Mouse (Mus musculus): Measurements from ENCODE around the gene Nrxn2. TPM values are rescaled to one million over a fixed set of nuclear protein-coding genes. Genes with fewer than 3 reads are reported as not detected.

Nrxn2 gene
- polyA plus RNA-seq, 1 experiment from 2014 or later, result 41.7 TPM

DNA sequence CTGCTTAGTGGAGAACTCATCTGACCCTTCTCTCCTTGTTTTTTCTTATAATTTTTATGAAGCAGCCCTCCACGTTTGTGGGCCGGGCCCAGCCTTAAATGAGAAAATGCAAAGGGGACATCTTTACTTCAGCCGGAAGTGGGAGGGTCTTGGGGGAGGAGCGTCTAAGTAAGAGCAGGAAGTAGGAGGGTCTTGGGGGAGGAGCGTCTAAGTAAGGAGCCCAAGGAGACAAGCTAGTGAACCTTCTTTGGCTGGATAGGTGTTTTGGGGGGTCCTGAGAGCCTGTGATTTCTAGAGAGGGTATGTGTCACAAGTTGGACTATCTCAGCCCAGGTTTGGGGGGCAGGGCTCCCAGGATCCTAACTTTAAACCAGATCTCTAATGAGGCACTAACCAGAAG is 96.9 kb downstream of the Nrxn2 start:
- H3K4me3 ChIP-seq (ENCODE audit: low read depth, low read length), result no peak overlapping the region

DNA sequence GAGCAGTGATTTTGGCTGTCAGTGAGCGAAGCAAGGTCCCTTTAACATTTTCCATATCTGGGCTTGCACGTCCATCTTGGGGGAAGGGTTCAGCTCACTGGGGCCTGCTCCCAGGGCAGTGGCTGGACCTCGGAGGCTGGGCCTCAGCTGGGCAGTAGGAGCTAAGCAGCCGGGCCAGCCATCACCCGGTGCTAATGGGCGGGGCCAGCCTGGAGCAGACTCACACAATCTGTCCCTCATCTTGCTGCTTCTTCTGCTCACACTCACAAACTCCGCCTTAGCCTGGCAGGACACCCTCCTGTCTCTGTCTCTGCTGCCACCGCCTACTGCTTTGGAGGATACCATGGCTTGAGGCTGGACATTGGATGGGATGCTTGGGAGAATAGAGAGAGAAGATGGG is 97.6 kb downstream of the Nrxn2 start:
- ATAC-seq, result no peak
- Histone ChIP-seq H3K27me3 (replicated peaks; ENCODE audit: control insufficient read depth, insufficient read depth, low read length) (no peaks in the 10 kb centered on the region), H3K4me2 (ENCODE audit: low read length) (no peak overlapping the region), H3K9ac (ENCODE audit: low read length) (no peak overlapping the region), H3K9me3 (replicated peaks; ENCODE audit: control insufficient read depth, low read length) (no peaks in the 10 kb centered on the region), H3K36me3 (ENCODE audit: control insufficient read depth, insufficient read depth, low read length) (peaks cover 62% of the 10 kb centered on the region), H3K4me3 (ENCODE audit: low read depth, low read length) (no peak overlapping the region), H3K27ac (ENCODE audit: low read depth, low read length) (no peak overlapping the region), H3K4me1 (ENCODE audit: control insufficient read depth, insufficient read depth, low read length) (peaks cover 23% of the 10 kb centered on the region)
- DNase-seq (ENCODE audit: low spot score), result no peak
- WGBS, result 74% methylated on average over 8 of the region's 8 CpGs

More for the DNA sequence above, 96.9 kb downstream of the Nrxn2 start:
- H3K27ac ChIP-seq (ENCODE audit: low read depth, low read length), result no peak overlapping the region
- H3K9me3 ChIP-seq (replicated peaks; ENCODE audit: control insufficient read depth, low read length), result no peaks in the 10 kb centered on the region
- H3K4me2 ChIP-seq (ENCODE audit: low read length), result no peak overlapping the region
- DNase-seq (ENCODE audit: low spot score) (no peak), ATAC-seq (no peak)
- H3K36me3 ChIP-seq (ENCODE audit: control insufficient read depth, insufficient read depth, low read length), result peaks cover 57% of the 10 kb centered on the region
- H3K27me3 ChIP-seq (replicated peaks; ENCODE audit: control insufficient read depth, insufficient read depth, low read length), result no peaks in the 10 kb centered on the region
- H3K4me1 ChIP-seq (ENCODE audit: control insufficient read depth, insufficient read depth, low read length), result peaks cover 23% of the 10 kb centered on the region
- WGBS, result 63% methylated on average over 5 of the region's 5 CpGs
- H3K9ac ChIP-seq (ENCODE audit: low read length), result no peak overlapping the region

DNA sequence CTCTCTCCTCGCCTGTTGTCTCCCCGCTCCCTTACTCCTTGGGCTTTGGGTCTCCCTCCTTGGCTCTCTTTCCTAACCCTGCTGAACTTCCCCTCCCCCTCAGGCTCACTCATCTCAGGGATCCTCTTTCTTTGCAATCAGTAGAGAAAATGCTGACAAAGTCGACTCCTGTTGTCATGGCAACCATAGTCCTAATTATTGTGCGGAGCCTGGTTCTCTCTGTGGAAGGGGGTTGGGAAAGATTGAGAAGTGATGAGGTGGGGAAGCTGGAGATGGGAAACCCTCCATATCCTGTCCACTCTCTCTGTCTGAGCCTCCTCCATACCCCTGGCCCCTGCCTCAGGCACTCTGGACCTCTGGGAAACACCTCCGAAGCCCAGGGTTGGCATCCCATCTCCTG is 100.1 kb downstream of the Nrxn2 start:
- Histone ChIP-seq H3K27me3 (replicated peaks; ENCODE audit: control insufficient read depth, insufficient read depth, low read length) (no peaks in the 10 kb centered on the region), H3K27ac (ENCODE audit: low read depth, low read length) (peak overlapping the region; percentile 70), H3K4me3 (ENCODE audit: low read depth, low read length) (no peak overlapping the region), H3K9me3 (replicated peaks; ENCODE audit: control insufficient read depth, low read length) (no peaks in the 10 kb centered on the region), H3K4me1 (ENCODE audit: control insufficient read depth, insufficient read depth, low read length) (peaks cover 19% of the 10 kb centered on the region), H3K4me2 (ENCODE audit: low read length) (peak overlapping the region; percentile 18), H3K9ac (ENCODE audit: low read length) (no peak overlapping the region), H3K36me3 (ENCODE audit: control insufficient read depth, insufficient read depth, low read length) (peaks cover 63% of the 10 kb centered on the region)
- ATAC-seq, result peak; percentile 72
- DNase-seq (ENCODE audit: low spot score), result peak; percentile 95
- 11% methylated on average over 5 of the region's 5 CpGs for WGBS

DNA sequence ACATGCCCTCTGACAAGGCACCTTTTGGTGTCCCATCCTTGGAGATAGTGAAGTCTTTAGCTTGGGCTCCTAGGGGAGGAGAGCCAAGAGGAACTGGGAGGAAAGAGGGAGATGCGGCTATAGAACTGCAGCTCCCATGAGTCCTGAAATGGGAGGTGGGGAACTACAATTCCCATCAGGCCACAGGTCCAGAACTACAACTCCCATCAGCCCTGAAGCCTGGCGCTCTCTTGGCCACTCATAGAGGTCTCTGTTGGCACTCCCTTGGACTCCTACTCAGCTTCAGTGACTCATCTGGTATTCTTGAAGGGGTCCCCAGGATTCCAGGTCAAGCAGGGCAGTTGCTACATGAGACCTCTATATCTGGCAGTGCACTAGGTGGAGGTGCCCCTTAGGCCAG is 101.0 kb downstream of the Nrxn2 start:
- no peak overlapping the region; the same call in 1 of the 2 replicates for H3K4me2 ChIP-seq (ENCODE audit: low read length)
- H3K27ac ChIP-seq (ENCODE audit: low read depth, low read length), result no peak overlapping the region; the same call in 1 of the 2 replicates
- peaks cover 17% of the 10 kb centered on the region for H3K4me1 ChIP-seq (ENCODE audit: control insufficient read depth, insufficient read depth, low read length)
- peak; percentile 62 for DNase-seq (ENCODE audit: low spot score)
- no peaks in the 10 kb centered on the region for H3K9me3 ChIP-seq (replicated peaks; ENCODE audit: control insufficient read depth, low read length)
- peaks cover 58% of the 10 kb centered on the region for H3K36me3 ChIP-seq (ENCODE audit: control insufficient read depth, insufficient read depth, low read length)
- H3K9ac ChIP-seq (ENCODE audit: low read length), result no peak overlapping the region
- H3K27me3 ChIP-seq (replicated peaks; ENCODE audit: control insufficient read depth, insufficient read depth, low read length), result no peaks in the 10 kb centered on the region
- 51% methylated on average over 2 of the region's 2 CpGs for WGBS
- H3K4me3 ChIP-seq (ENCODE audit: low read depth, low read length), result no peak overlapping the region
- peak; percentile 40 for ATAC-seq

DNA sequence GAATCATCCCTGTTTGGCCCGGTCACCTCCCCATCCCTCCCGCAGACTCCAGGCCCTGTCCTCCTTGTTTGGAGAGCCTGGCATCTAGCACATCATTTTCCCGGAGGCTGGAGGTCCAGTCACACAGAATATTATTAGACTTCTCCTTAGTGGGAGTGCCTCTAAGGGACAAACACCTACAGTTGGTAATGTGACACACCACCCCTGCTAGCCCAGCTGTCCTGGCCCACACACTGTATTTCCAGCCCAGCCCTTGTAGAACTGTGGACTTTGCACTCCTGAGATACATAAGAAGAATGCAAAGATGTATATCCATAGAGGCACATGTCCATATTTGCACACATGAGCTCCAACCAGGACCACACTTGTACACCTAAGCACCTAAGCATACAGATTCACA is 103.1 kb downstream of the Nrxn2 start:
- Histone ChIP-seq H3K4me3 (ENCODE audit: low read depth, low read length) (no peak overlapping the region), H3K9me3 (replicated peaks; ENCODE audit: control insufficient read depth, low read length) (no peaks in the 10 kb centered on the region), H3K4me1 (ENCODE audit: control insufficient read depth, insufficient read depth, low read length) (peaks cover 17% of the 10 kb centered on the region), H3K4me2 (ENCODE audit: low read length) (no peak overlapping the region), H3K9ac (ENCODE audit: low read length) (no peak overlapping the region), H3K27me3 (replicated peaks; ENCODE audit: control insufficient read depth, insufficient read depth, low read length) (no peaks in the 10 kb centered on the region), H3K27ac (ENCODE audit: low read depth, low read length) (no peak overlapping the region), H3K36me3 (ENCODE audit: control insufficient read depth, insufficient read depth, low read length) (peaks cover 54% of the 10 kb centered on the region)
- ATAC-seq (no peak), DNase-seq (ENCODE audit: low spot score) (no peak)
- WGBS, result 98% methylated on average over 3 of the region's 3 CpGs

DNA sequence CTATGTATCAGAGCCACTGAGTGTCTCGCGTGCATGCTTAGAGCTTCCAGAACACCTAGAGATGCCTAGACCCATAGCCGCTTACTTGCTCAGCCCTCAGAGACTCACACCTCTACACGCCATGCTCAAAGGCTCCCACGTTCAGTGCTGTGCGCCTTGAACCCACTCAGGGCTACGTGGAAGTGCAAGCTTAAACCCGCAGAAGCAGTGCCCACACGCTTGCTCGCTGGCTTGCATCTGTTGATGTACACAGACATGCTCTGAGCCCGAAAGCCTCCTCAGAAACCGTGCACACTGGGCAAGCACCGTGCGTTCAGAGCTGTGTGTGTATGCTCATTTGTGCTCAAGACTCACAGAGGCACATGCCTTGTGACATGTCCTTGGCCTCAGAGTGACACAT is 103.8 kb downstream of the Nrxn2 start:
- Histone ChIP-seq H3K9me3 (replicated peaks; ENCODE audit: control insufficient read depth, low read length) (no peaks in the 10 kb centered on the region), H3K4me3 (ENCODE audit: low read depth, low read length) (no peak overlapping the region), H3K9ac (ENCODE audit: low read length) (no peak overlapping the region), H3K27me3 (replicated peaks; ENCODE audit: control insufficient read depth, insufficient read depth, low read length) (no peaks in the 10 kb centered on the region), H3K4me2 (ENCODE audit: low read length) (no peak overlapping the region), H3K36me3 (ENCODE audit: control insufficient read depth, insufficient read depth, low read length) (peaks cover 53% of the 10 kb centered on the region), H3K27ac (ENCODE audit: low read depth, low read length) (no peak overlapping the region), H3K4me1 (ENCODE audit: control insufficient read depth, insufficient read depth, low read length) (peaks cover 17% of the 10 kb centered on the region)
- ATAC-seq (no peak), DNase-seq (ENCODE audit: low spot score) (no peak)
- 96% methylated on average over 14 of the region's 14 CpGs for WGBS

DNA sequence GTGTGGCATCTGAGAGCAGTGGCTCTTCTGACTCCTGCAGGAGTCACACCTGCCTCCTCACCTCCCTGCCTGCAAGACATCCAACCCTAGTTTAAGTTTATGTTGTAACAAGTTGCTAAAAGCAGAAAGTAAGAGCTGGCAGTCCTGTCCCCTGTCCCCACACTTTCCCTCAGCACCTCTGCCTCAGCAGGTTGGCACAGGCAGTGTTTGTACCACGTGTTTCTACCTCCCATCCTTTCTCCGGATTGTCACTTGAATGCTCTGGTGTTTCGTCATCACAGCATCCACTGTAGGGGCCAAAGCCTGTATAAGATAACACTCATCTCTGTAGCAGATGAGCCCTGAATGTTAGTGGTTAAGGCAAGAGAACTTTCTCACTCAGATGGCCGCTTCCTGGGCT is 106.5 kb downstream of the Nrxn2 start:
- H3K36me3 ChIP-seq (ENCODE audit: control insufficient read depth, insufficient read depth, low read length), result peaks cover 49% of the 10 kb centered on the region
- H3K9me3 ChIP-seq (replicated peaks; ENCODE audit: control insufficient read depth, low read length), result no peaks in the 10 kb centered on the region
- no peak overlapping the region for H3K27ac ChIP-seq (ENCODE audit: low read depth, low read length)
- ATAC-seq, result no peak
- no peak overlapping the region for H3K9ac ChIP-seq (ENCODE audit: low read length)
- no peak overlapping the region for H3K4me3 ChIP-seq (ENCODE audit: low read depth, low read length)
- WGBS, result 78% methylated on average over 4 of the region's 4 CpGs
- H3K27me3 ChIP-seq (replicated peaks; ENCODE audit: control insufficient read depth, insufficient read depth, low read length), result no peaks in the 10 kb centered on the region
- H3K4me2 ChIP-seq (ENCODE audit: low read length), result no peak overlapping the region
- no peak for DNase-seq (ENCODE audit: low spot score)
- H3K4me1 ChIP-seq (ENCODE audit: control insufficient read depth, insufficient read depth, low read length), result peaks cover 7% of the 10 kb centered on the region

DNA sequence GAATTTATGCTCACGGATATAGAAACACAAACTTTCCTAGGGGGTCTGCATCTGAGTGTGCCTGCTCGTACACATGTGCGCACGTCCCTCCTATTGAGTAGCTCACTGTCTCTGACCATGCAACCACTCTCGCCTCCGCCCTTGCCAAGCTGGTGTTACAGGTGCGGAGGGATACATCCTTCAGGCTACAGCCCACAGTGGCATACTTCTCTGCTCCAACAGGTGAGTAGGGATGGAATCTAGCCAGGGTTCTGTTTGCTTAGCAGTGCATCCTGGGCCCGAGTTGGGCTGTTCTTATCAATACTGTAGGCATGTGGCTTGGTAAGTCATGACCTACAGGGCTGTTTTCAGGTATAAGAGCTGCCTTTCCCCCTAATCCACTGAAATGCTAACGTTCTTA is 107.5 kb downstream of the Nrxn2 start:
- no peak overlapping the region for H3K4me3 ChIP-seq (ENCODE audit: low read depth, low read length)
- H3K4me2 ChIP-seq (ENCODE audit: low read length), result no peak overlapping the region
- H3K27ac ChIP-seq (ENCODE audit: low read depth, low read length), result no peak overlapping the region
- no peak for DNase-seq (ENCODE audit: low spot score)
- no peak overlapping the region for H3K9ac ChIP-seq (ENCODE audit: low read length)
- H3K4me1 ChIP-seq (ENCODE audit: control insufficient read depth, insufficient read depth, low read length), result peaks cover 11% of the 10 kb centered on the region
- ATAC-seq, result no peak
- H3K27me3 ChIP-seq (replicated peaks; ENCODE audit: control insufficient read depth, insufficient read depth, low read length), result no peaks in the 10 kb centered on the region
- 91% methylated on average over 9 of the region's 9 CpGs for WGBS
- H3K9me3 ChIP-seq (replicated peaks; ENCODE audit: control insufficient read depth, low read length), result no peaks in the 10 kb centered on the region
- H3K36me3 ChIP-seq (ENCODE audit: control insufficient read depth, insufficient read depth, low read length), result peaks cover 40% of the 10 kb centered on the region

DNA sequence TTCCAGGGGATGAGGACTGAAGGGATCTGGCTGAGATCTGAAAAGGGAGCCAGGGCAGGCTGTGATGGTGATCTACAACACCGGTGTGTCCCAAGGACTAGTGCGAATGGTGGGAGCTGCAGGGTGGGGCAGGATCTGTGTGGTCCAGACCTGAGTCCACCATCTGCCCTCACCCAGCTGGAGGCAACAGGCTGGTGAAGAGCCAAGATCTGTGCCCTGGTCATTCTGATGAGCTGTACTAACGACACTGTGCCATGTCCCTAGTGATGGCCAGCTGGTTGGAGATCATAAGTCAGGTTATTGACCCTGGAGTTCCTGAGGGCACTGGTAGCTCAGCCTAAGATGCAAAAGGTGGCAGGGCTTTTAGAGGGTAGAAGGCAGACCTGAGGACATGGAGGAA is 108.9 kb downstream of the Nrxn2 start:
- no peak overlapping the region for H3K4me3 ChIP-seq (ENCODE audit: low read depth, low read length)
- peaks cover 29% of the 10 kb centered on the region for H3K36me3 ChIP-seq (ENCODE audit: control insufficient read depth, insufficient read depth, low read length)
- peaks cover 22% of the 10 kb centered on the region for H3K4me1 ChIP-seq (ENCODE audit: control insufficient read depth, insufficient read depth, low read length)
- no peaks in the 10 kb centered on the region for H3K27me3 ChIP-seq (replicated peaks; ENCODE audit: control insufficient read depth, insufficient read depth, low read length)
- no peaks in the 10 kb centered on the region for H3K9me3 ChIP-seq (replicated peaks; ENCODE audit: control insufficient read depth, low read length)
- DNase-seq (ENCODE audit: low spot score), result no peak
- H3K9ac ChIP-seq (ENCODE audit: low read length), result no peak overlapping the region
- H3K4me2 ChIP-seq (ENCODE audit: low read length), result no peak overlapping the region
- H3K27ac ChIP-seq (ENCODE audit: low read depth, low read length), result no peak overlapping the region
- ATAC-seq, result no peak
- 93% methylated on average over 3 of the region's 3 CpGs for WGBS

All from forebrain, embryonic 14.5 days (tissue).